Mouse (Mus musculus): ENCODE measurements at regions not wholly inside any gene's neighbourhood (a gene's known extent, or its start where the extent isn't known, plus 50 kb on each side); places are given as distances from the start of the nearest gene placed in this dataset.

DNA sequence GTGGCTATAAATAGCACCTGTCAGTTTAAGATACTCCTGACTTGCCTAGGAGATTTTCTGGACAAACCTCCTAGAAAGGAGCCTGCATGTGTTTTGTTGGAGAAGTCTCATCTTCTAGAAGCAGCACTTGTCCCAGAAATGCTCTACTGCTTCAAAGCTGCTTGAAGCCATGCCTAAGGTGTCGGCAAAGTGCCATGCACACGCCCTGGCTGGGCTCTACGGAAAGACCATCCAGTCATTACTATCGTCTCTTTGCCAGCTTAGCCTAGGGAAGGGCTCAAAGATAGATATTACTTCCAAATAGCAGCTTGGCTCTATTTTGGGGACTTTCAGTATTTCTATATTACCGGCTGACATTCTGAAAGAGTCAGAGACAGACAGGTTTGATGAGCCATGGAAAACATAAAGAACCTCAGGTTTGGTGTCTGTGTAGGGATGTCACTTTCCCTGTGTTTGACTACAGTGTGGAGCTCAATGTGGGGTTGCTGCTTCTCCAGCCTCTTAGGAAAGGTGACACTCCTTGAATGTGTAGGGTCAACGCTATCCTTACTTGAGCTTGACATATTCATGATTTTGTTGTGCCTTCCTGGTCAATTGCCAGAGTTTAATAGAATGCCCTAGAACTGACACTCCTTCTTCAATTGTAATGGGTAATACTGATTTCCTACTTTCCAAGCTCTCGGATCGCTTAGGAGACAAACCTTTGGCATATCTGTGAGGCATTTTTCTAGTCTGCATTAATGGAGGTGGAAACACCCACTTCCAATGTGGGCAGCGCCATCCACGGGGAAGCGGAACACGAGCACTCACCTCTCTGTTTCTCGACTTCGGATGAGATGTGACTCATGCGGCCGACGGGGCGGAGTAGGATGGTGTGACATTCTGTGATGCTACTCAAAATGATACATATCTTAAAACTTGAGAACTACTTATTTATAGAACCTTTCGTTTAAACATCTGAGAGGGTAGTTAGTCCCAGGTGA is 251.3 kb downstream of the Enc1 start:
- no peak for TF ChIP-seq POLR2A (IDR thresholded peaks at IDR 0.05; ENCODE audit: low read depth, low read length)
- TF ChIP-seq CTCF (conservative IDR thresholded peaks at IDR 0.05; ENCODE audit: insufficient read depth, insufficient read length, low read depth, low read length): no peak
